In genomic region chr1:162859996-162860605, GRCm38 (mm10) we compare ENCODE assay signal across 9 mouse cellular contexts. TPM values are rescaled to one million over a fixed set of nuclear protein-coding genes. Genes with fewer than 3 reads are reported as not detected.
A peak's percentile ranks its signal among the peaks of the same experiment; 100 is the strongest.
DNase-seq lines count a peak whose midpoint lies in the region; ATAC-seq and TF ChIP-seq lines count a peak whose summit lies in the region.
"Had no signal": no experiment of that assay in that cellular context is flagged by ENCODE, and none has a peak within 500 bp of the region (broad histone marks: within the 10 kb centered on the region; RNA-seq: fewer than 3 reads in every experiment).

No protein-coding gene starts in this region.

- H3K9me3 ChIP-seq in stomach, postnatal 0 days (ENCODE audit: control insufficient read depth, low read length) = no peaks in the 10 kb centered on the region

- H3K27ac ChIP-seq in stomach, postnatal 0 days (replicated peaks) = no peak overlapping the region

- no peaks in the 10 kb centered on the region for H3K27me3 ChIP-seq in stomach, postnatal 0 days (ENCODE audit: control insufficient read depth, insufficient read depth, low read length)

- peak; percentile 56 for DNase-seq in adrenal gland, adult 2 months
- DNase-seq in adrenal gland, postnatal 4 days (ENCODE audit: low spot score in 2 of 2) = no peak
- peak; percentile 44 for DNase-seq in testis, postnatal 10 days (ENCODE audit: low spot score)
- no peak for DNase-seq in testis, postnatal 14 days (ENCODE audit: low spot score)
- DNase-seq in kidney, postnatal 36 days = peak; percentile 70 to 77
- DNase-seq in stomach, postnatal 0 days (ENCODE audit: low spot score) = peak; percentile 39
- DNase-seq in thymus, postnatal 10 days (ENCODE audit: low spot score in 2 of 2) = no peak
- no peak for DNase-seq in left cerebral cortex, adult 8-10 months (ENCODE audit: low spot score in 2 of 2)

- H3K36me3 ChIP-seq in stomach, postnatal 0 days (ENCODE audit: control insufficient read depth, insufficient read depth, low read length) = no peaks in the 10 kb centered on the region

- H3K4me3 ChIP-seq in stomach, postnatal 0 days (ENCODE audit: low read depth, low read length) = no peak overlapping the region

- TF ChIP-seq CTCF in stomach, postnatal 0 days (IDR thresholded peaks at IDR 0.05; ENCODE audit: low read depth) = no peak

- no peak overlapping the region; the same call in 1 of the 2 replicates for H3K4me2 ChIP-seq in stomach, postnatal 0 days (replicated peaks; ENCODE audit: low read depth)

- peak; percentile 31 for ATAC-seq in stomach, postnatal 0 days (ENCODE audit: low FRiP score, low TSS enrichment)

- H3K9ac ChIP-seq in stomach, postnatal 0 days (ENCODE audit: low read length) = no peak overlapping the region

- WGBS in stomach, postnatal 0 days = 55% methylated on average over 9 of the region's 9 CpGs

- no peaks in the 10 kb centered on the region for H3K4me1 ChIP-seq in stomach, postnatal 0 days (replicated peaks; ENCODE audit: control insufficient read depth, insufficient read depth)

- TF ChIP-seq EP300 in stomach, postnatal 0 days (optimal IDR thresholded peaks at IDR 0.05) = no peak

RNA-seq across cellular contexts. Expression of gene Fmo1, which starts 6.3 kb away (rescaled TPM):
- total RNA-seq in adrenal gland, adult 2 months (2021) = 100 to 1,000 TPM; 241 to 652 TPM
- polyA plus RNA-seq in adrenal gland, adult 2 months (2012; rRNA removed) = 20.8 and 29.8 TPM in 2 replicates
- 100 to 1,000 TPM; 106 to 126 TPM for total RNA-seq in adrenal gland, postnatal 4 days (2021)
- 14.7 and 18.3 TPM in 2 replicates for polyA plus RNA-seq in stomach, postnatal 0 days (2015; fragmentation: Nextera tagmentation; extraction: Ambion mirVana)
- 10 to 100 TPM; 10.2 to 14.4 (median 11.7) TPM for total RNA-seq in left cerebral cortex, adult 8-10 months (2022)

RNA-seq across cellular contexts. Expression of gene Fmo2, which starts 38.4 kb away (rescaled TPM):
- total RNA-seq in adrenal gland, adult 2 months (2021) = 10 to 100 TPM; 45.6 to 72.3 TPM
- 2.4 and 10.4 TPM in 2 replicates for polyA plus RNA-seq in adrenal gland, adult 2 months (2012; rRNA removed)
- 10 to 100 TPM; 26.0 to 37.4 TPM for total RNA-seq in adrenal gland, postnatal 4 days (2021)
- polyA plus RNA-seq in stomach, postnatal 0 days (2015; fragmentation: Nextera tagmentation; extraction: Ambion mirVana) = 16.4 and 17.7 TPM in 2 replicates
- 10 to 100 TPM in 1 of 4 experiments, 1 to 10 TPM in 3; 4.1 to 10.4 (median 6.6) TPM for total RNA-seq in left cerebral cortex, adult 8-10 months (2022)

RNA-seq across cellular contexts. Expression of gene Fmo4, which starts 46.3 kb away (rescaled TPM):
- 1 to 10 TPM; 1.2 to 2.1 TPM for total RNA-seq in adrenal gland, adult 2 months (2021)
- polyA plus RNA-seq in adrenal gland, adult 2 months (2012; rRNA removed) = 0.17 and 0.46 TPM in 2 replicates
- 1 to 10 TPM; 1.5 to 2.0 TPM for total RNA-seq in adrenal gland, postnatal 4 days (2021)
- 0.51 and 0.62 TPM in 2 replicates for polyA plus RNA-seq in stomach, postnatal 0 days (2015; fragmentation: Nextera tagmentation; extraction: Ambion mirVana)
- total RNA-seq in left cerebral cortex, adult 8-10 months (2022) = under 1 TPM in 1 of 4 experiments, not detected in 3; 0.26 TPM
- polyA plus RNA-seq: spleen, adult 2 months had no signal

Comparison
In these comparisons a context has a peak if more than half of its experiments do, and no peak if none do; other contexts are left out.
1. DNase-seq: peak in adrenal gland, adult 2 months (single experiment), testis, postnatal 10 days (single experiment), kidney, postnatal 36 days (2 of 2) and stomach, postnatal 0 days (single experiment); none in adrenal gland, postnatal 4 days (0 of 2), testis, postnatal 14 days (single experiment), thymus, postnatal 10 days (0 of 2) and left cerebral cortex, adult 8-10 months (0 of 2).
2. RNA of gene Fmo1, which starts 6.3 kb away (total RNA-seq): 241 to 652 TPM in adrenal gland, adult 2 months and 106 to 126 TPM in adrenal gland, postnatal 4 days; 10.2 to 14.4 TPM in left cerebral cortex, adult 8-10 months; every median in the first group is over 4 times any median in the second.